In the genomic region with DNA sequence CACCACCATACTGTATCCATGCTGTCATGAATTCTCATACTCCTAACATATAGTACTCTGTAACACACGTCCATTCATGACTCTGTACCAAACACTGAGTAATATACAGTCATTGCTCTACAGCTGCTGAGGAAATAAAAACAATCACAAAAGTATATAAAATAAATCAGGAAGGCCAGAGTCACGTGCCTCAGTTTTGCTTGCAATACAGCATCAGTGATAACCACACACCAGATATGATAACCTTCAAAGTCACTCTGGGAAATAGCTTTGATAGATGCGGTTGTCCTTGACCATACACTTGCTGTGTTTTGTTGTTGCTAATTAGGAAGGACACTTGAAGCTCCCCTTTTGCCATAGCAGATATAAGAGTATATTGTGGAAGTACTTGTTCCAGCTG, we compare ENCODE assay signal across 27 mouse cellular contexts. TPM values are rescaled to one million over a fixed set of nuclear protein-coding genes. Genes with fewer than 3 reads are reported as not detected.
"Had no signal": no experiment of that assay in that cellular context is flagged by ENCODE, and none has a peak within 500 bp of the region (broad histone marks: within the 10 kb centered on the region; RNA-seq: fewer than 3 reads in every experiment).

No protein-coding gene starts in this region.

RNA-seq across cellular contexts. Expression of gene Gm7361, which starts 9.2 kb away (rescaled TPM):
- total RNA-seq: liver, adult 2 months; megakaryocyte progenitor cell, adult 5-6 weeks; megakaryocyte, adult 5-6 weeks; megakaryocyte-erythroid progenitor cell, adult 5-6 weeks; monocyte, adult 5-6 weeks had no signal
- polyA plus RNA-seq: limb, embryonic 10.5 days; limb, embryonic 11.5 days; limb, embryonic 12.5 days; limb, embryonic 13.5 days; limb, embryonic 15.5 days; liver, adult 2 months; liver, embryonic 11.5 days; liver, embryonic 12.5 days; liver, embryonic 13.5 days; liver, embryonic 14.5 days; liver, embryonic 15.5 days; liver, embryonic 16.5 days; liver, postnatal 0 days; lung, adult 2 months; lung, embryonic 15.5 days; lung, embryonic 16.5 days; lung, postnatal 0 days; macrophage; midbrain, embryonic 11.5 days; midbrain, embryonic 12.5 days; midbrain, embryonic 13.5 days; myocyte; neural tube, embryonic 11.5 days had no signal
